Mouse (Mus musculus): ENCODE results near the gene Spock1.
A peak's percentile ranks its signal among the peaks of the same experiment; 100 is the strongest.
"Not testable (repeated sequence)": the region's sequence is repeated elsewhere in the genome, so short reads cannot be mapped to it uniquely, and the experiment has no call there.

Gene Spock1

GRCm38 (mm10) chr13:57474068-57474467 lies 434.1 kb downstream of the Spock1 start:
- no peak for DNase-seq

- DNase-seq, result not testable (repeated sequence)
Observed at GRCm38 (mm10) chr13:57470922-57471321, 437.2 kb downstream of the Spock1 start.

DNA sequence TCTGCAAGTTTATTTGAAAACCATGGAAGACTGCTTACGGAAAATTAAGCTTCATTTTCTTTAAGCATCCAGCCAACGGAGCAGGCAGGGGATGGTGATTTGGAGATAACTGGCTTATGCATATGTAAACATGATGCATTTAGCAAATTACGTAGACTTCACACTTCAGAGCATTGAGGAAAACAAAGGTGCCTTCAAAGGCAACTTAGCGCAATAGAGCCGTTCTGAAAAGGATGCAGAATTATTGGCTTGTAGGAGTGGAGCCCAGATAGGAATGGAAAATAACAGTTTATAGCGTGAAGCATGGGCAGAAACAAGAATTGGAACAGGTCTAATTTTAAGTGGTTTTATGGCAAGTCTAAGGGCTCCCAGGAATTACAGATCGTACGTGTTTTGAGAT lies 448.2 kb downstream of the Spock1 start:
- DNase-seq, result no peak

- DNase-seq, result no peak
Observed at GRCm38 (mm10) chr13:57450189-57450821, 457.8 kb downstream of the Spock1 start.

- no peak for DNase-seq
Observed at GRCm38 (mm10) chr13:57448906-57449305, 459.2 kb downstream of the Spock1 start.

GRCm38 (mm10) chr13:57444977-57445376 lies 463.2 kb downstream of the Spock1 start:
- no peak for DNase-seq

GRCm38 (mm10) chr13:57440111-57440510 lies 468.0 kb downstream of the Spock1 start:
- DNase-seq, result peak; percentile 20 to 27

- no peak for DNase-seq
Observed at GRCm38 (mm10) chr13:57435726-57436220, 472.4 kb downstream of the Spock1 start.

GRCm38 (mm10) chr13:57433848-57434247 lies 474.3 kb downstream of the Spock1 start:
- no peak for DNase-seq

DNA sequence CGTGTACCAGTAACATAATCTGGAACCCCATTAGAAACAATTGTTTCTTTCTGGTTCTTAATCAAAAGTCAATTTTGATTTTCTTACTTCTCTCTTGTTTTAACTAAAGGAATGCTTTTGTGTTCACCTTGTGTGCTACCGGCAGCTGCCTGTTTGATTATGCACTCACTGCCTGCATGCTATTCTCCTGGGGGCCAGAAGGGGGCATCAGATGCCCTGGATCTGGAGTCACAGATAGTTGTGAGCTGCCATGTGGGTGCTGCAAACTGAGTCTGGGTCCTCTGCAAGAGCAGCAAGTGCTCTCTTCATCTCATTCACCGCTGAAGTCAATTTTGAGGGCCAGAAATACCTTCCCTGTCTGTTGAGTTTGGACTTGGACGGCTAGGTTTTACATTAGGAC lies 476.3 kb downstream of the Spock1 start:
- DNase-seq, result no peak

GRCm38 (mm10) chr13:57428840-57429239 lies 479.3 kb downstream of the Spock1 start:
- no peak for DNase-seq

DNA sequence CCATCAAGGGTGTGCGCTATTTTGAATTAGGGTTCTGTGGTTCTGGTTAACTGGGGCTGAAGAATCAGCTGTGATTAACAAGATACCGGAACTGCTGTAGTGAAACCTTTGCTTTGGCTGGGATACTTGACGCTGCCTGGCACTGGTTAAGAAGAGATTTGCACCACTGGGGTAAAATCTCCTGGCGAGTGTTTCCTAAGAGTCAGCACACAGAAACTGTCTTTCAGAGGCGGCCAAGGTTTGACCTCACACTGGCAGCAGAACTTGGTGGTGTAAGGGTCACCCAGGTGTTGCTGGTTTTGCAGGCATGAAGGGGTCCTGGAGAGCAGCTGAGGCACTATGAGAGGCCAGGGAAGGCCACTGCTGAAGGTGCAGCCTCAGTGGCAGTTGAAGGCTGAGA lies 489.4 kb downstream of the Spock1 start:
- DNase-seq, result no peak

DNA sequence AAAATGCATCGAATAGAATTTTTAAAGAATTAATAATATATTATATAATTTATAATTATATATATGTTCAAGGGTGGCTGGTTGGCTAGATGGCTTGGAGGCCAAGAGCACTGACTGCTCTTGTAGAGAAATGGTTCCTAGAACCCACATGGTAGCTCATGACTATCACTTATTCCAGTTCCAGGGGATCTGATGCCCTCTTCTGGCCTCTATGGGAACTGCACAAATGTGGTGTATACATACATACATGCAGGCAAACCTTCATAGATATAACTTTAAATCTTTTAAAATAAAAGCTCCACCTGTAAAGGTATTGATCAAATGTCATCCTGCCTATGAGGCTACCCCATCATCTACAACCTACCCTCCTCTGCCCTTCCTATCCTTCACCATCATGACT lies 493.4 kb downstream of the Spock1 start:
- DNase-seq, result no peak

DNA sequence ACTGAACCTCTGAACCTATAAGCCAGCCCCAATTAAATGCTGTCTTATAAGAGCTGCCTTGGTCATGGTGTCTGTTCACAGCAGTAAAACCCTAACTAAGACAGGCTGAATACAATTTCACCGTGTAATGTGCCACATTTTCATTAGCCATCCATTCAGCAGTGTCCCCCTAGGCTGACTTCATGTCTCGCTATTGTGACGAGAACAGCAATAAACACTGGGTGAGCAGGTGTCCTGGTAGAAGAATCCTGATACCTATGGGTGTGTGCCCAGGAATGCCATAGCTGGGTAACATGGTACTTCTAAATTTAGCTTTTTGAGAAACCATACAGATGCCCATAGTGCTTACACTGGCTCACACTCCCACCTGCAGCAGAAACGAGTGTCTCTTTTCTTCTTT lies 500.5 kb downstream of the Spock1 start:
- DNase-seq, result no peak

GRCm38 (mm10) chr13:57402386-57402785 lies 505.7 kb downstream of the Spock1 start:
- DNase-seq, result no peak

GRCm38 (mm10) chr13:57372141-57372700 lies 535.9 kb downstream of the Spock1 start:
- no peak for DNase-seq
